Comparison of ENCODE assay signal across 16 mouse cellular contexts in the genomic region with DNA sequence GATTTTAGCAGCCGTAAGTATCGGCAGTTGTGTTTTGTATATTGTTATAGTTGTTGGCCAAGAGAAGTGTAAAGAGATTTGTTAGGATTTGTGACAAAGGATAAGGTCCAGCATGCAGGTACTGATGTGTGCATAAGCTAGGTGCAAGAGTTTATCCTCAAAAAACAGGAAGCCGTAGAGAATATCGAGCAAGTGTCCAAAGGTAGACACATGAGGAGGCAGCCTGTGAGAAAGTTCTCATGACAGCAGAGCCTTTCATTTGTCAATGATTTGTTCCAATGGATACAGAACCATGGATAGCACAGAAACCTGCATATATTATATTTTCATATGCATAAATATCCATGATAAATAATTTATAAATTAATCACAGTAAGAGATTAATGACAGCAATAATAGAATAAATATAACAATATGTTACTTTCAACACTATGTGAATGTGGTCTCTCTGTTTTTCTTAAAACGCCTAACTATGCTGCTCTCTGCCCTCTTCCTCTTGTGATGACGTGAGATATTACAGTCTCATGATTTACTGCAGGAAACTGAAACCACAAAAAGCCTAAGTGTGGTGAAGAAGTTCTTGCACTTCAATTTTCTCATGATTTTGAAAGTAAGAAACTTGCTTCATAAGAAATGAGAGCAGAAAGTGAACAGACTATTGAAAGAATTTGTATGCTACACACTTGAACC. TPM values are rescaled to one million over a fixed set of nuclear protein-coding genes. Genes with fewer than 3 reads are reported as not detected.
DNase-seq lines count a peak whose midpoint lies in the region; ATAC-seq and TF ChIP-seq lines count a peak whose summit lies in the region.
"Had no signal": no experiment of that assay in that cellular context is flagged by ENCODE, and none has a peak within 500 bp of the region (broad histone marks: within the 10 kb centered on the region; RNA-seq: fewer than 3 reads in every experiment).

No protein-coding gene starts in this region.

- no peaks in the 10 kb centered on the region for H3K36me3 ChIP-seq in thymus, adult 2 months (ENCODE audit: control insufficient read depth, insufficient read depth, low read length)
- H3K36me3 ChIP-seq in hindbrain, embryonic 16.5 days (ENCODE audit: control insufficient read depth, insufficient read depth, low read length) = no peaks in the 10 kb centered on the region
- H3K36me3 ChIP-seq: hindbrain, embryonic 13.5 days; limb, embryonic 15.5 days had no signal

- intact Hi-C loops in left cerebral cortex, postnatal 10 days (cut with DNase I) = no loop called here

- peak; percentile 8 for DNase-seq in thymus, adult 2 months
- no peak for DNase-seq in thymus, postnatal 25 days
- peak; percentile 36 for DNase-seq in NIH3T3 (ENCODE audit: low read depth)
- DNase-seq in right cerebral cortex, adult 2 months (ENCODE audit: low spot score in 2 of 2) = no peak
- DNase-seq in left cerebral cortex, postnatal 10 days (ENCODE audit: extremely low spot score in 1 of 2, low spot score in 2 of 2) = no peak
- DNase-seq: adrenal gland, postnatal 10 days; cerebellum, adult 11-12 months; embryo, embryonic 11 days; lung, postnatal 10 days had no signal

- WGBS in thymus, adult 2 months = 19% methylated on average over 6 of the region's 6 CpGs
- 92% methylated on average over 6 of the region's 6 CpGs for WGBS in hindbrain, embryonic 16.5 days

- H3K4me1 ChIP-seq in thymus, adult 2 months (replicated peaks; ENCODE audit: control insufficient read depth, insufficient read depth, low read length) = no peaks in the 10 kb centered on the region
- H3K4me1 ChIP-seq in hindbrain, embryonic 16.5 days (ENCODE audit: control insufficient read depth, insufficient read depth, low read depth, low read length) = no peaks in the 10 kb centered on the region
- H3K4me1 ChIP-seq: hindbrain, embryonic 13.5 days; limb, embryonic 15.5 days had no signal

- no peak overlapping the region for H3K9ac ChIP-seq in hindbrain, embryonic 16.5 days (ENCODE audit: low read depth, low read length)
- H3K9ac ChIP-seq: hindbrain, embryonic 13.5 days; limb, embryonic 15.5 days had no signal

- H3K27ac ChIP-seq in thymus, adult 2 months (ENCODE audit: control insufficient read depth, insufficient read depth, low read length) = no peak overlapping the region; the same call in 1 of the 2 replicates
- H3K27ac ChIP-seq in hindbrain, embryonic 16.5 days (ENCODE audit: low read depth, low read length) = no peak overlapping the region
- H3K27ac ChIP-seq: hindbrain, embryonic 13.5 days; kidney, postnatal 0 days; left cerebral cortex, adult 2 months; limb, embryonic 15.5 days had no signal

- H3K4me2 ChIP-seq in hindbrain, embryonic 16.5 days (ENCODE audit: low read length) = no peak overlapping the region
- H3K4me2 ChIP-seq: heart, embryonic 11.5 days; hindbrain, embryonic 13.5 days; limb, embryonic 15.5 days had no signal

- H3K9me3 ChIP-seq in hindbrain, embryonic 16.5 days (ENCODE audit: control insufficient read depth, low read length) = no peaks in the 10 kb centered on the region
- H3K9me3 ChIP-seq: hindbrain, embryonic 13.5 days; limb, embryonic 15.5 days had no signal

- no peak overlapping the region for H3K4me3 ChIP-seq in thymus, adult 2 months (ENCODE audit: control insufficient read depth, insufficient read depth, low read length)
- H3K4me3 ChIP-seq in hindbrain, embryonic 16.5 days (ENCODE audit: low read length) = no peak overlapping the region
- H3K4me3 ChIP-seq: hindbrain, embryonic 13.5 days; left cerebral cortex, adult 2 months; limb, embryonic 15.5 days had no signal

- ATAC-seq in inflammation-experienced regulatory T-cells, adult 6 months = peak; percentile 91
- ATAC-seq in hindbrain, embryonic 16.5 days = no peak

- H3K27me3 ChIP-seq in thymus, adult 2 months (ENCODE audit: control insufficient read depth, insufficient read depth, low read length) = no peaks in the 10 kb centered on the region
- no peaks in the 10 kb centered on the region for H3K27me3 ChIP-seq in hindbrain, embryonic 16.5 days (replicated peaks; ENCODE audit: control insufficient read depth, insufficient read depth, low read length)
- H3K27me3 ChIP-seq: hindbrain, embryonic 13.5 days; limb, embryonic 15.5 days had no signal

- TF ChIP-seq CTCF in thymus, adult 2 months (IDR thresholded peaks at IDR 0.05; ENCODE audit: borderline replicate concordance, control insufficient read depth, extremely low read depth, insufficient read depth, low read length, poor library complexity) = no peak

- no peak for TF ChIP-seq POLR2A in thymus, adult 2 months (IDR thresholded peaks at IDR 0.05; ENCODE audit: control insufficient read depth, extremely low read depth, insufficient read depth, low read length, poor library complexity)

RNA-seq across cellular contexts. Expression of gene Abcb1a, which starts 15.5 kb away (rescaled TPM):
- 1.2 and 1.4 TPM in 2 replicates for polyA plus RNA-seq in thymus, adult 2 months (2012; rRNA removed)
- 10 to 100 TPM; 28.5 to 43.6 (median 33.0) TPM for polyA plus RNA-seq in inflammation-experienced regulatory T-cells, adult 6 months (2017; shearing (Covaris generic))
- polyA plus RNA-seq in hindbrain, embryonic 16.5 days (2015; fragmentation: Nextera tagmentation; extraction: Ambion mirVana) = 2.2 TPM in 2 replicates
- total RNA-seq in left cerebral cortex, postnatal 10 days (2021) = 10 to 100 TPM; 10.3 to 12.6 TPM

RNA-seq across cellular contexts. Expression of gene Rundc3b, which starts 52.7 kb away (rescaled TPM):
- polyA plus RNA-seq in thymus, adult 2 months (2012; rRNA removed) = 1.4 TPM in 2 replicates
- polyA plus RNA-seq in inflammation-experienced regulatory T-cells, adult 6 months (2017; shearing (Covaris generic)) = 1 to 10 TPM; 2.1 to 3.8 (median 2.9) TPM
- 40.7 and 42.0 TPM in 2 replicates for polyA plus RNA-seq in hindbrain, embryonic 16.5 days (2015; fragmentation: Nextera tagmentation; extraction: Ambion mirVana)
- 10 to 100 TPM; 46.0 to 48.0 TPM for total RNA-seq in left cerebral cortex, postnatal 10 days (2021)

Comparison
In these comparisons a context has a peak if more than half of its experiments do, and no peak if none do; other contexts are left out.
1. DNase-seq: peak in thymus, adult 2 months (single experiment) and NIH3T3 (single experiment); none in thymus, postnatal 25 days (single experiment), right cerebral cortex, adult 2 months (0 of 2) and left cerebral cortex, postnatal 10 days (0 of 2).